Mouse (Mus musculus): ENCODE data around the gene Brf1. TPM values are rescaled to one million over a fixed set of nuclear protein-coding genes. Genes with fewer than 3 reads are reported as not detected.

Gene Brf1
- polyA plus RNA-seq (2017; shearing (Covaris generic)) = 10 to 100 TPM; 24.7 to 25.0 TPM

GRCm38 (mm10) chr12:113000294-113001132 lies at the start of gene Brf1:
Gene Brf1 (minus strand): TSS chr12:113000704.
- peak; percentile 94 for ATAC-seq

- ATAC-seq = peak; percentile 81
Measured at GRCm38 (mm10) chr12:113049836-113050235, 49.3 kb upstream of the Brf1 start.

- ATAC-seq = no peak
Measured at GRCm38 (mm10) chr12:113048103-113048502, 47.6 kb upstream of the Brf1 start.

DNA sequence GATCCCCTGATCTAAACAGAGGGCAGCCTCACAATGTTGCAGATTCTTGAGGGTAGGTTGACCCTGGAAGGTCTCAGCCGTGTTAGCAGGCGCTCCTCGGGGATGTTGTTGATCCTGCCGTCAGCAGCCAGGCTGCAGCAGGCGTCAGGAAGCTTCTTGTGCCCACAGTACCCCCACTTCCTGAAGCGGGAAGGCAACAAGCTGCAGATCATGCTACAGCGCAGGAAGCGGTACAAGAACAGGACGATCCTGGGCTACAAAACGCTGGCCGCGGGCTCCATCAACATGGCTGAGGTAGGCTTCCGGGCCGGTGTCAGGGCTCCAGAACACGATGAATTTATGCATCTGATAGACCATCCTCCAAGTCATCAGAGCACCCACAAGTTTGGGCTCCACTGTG lies 46.4 kb upstream of the Brf1 start:
- ATAC-seq = peak; percentile 28

DNA sequence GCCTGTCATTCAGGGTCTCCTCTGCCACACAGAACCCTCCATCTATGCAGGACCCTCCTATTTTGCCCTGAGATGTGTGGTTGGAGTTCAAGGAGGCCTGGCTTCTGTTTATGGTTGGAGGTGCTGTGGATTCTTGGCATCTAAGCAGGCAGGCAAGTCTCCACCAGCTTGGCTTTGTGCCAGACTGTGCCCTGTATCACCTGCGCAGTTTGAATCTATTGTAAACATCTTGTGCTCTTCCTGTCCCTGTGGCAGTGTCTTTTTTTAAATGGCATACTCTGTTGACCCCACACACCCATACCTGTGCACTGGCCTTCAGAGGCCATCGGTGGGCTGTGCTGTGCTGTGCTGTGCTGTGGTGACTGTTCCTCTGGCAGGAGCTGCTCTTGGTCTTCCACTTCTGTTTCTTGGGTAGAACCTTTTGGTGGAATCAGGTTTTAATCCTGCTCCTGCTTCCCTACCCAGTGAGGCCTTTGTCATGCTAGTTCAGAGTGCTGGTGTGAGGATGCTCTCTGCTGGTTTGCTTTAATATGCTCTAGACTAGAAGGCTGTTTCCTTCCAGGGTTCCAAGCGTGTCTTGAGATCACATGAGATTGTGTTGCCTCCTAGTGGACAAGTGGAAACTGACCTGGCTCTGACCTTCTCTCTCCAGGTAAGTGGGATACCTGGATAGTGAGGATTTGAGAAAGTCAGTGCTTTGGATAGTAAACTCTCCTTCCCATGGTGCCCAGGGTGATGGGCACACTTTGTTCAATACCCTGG lies 44.6 kb upstream of the Brf1 start:
- no peak for ATAC-seq

- no peak for ATAC-seq
Measured at GRCm38 (mm10) chr12:113042543-113042942, 42.0 kb upstream of the Brf1 start.

DNA sequence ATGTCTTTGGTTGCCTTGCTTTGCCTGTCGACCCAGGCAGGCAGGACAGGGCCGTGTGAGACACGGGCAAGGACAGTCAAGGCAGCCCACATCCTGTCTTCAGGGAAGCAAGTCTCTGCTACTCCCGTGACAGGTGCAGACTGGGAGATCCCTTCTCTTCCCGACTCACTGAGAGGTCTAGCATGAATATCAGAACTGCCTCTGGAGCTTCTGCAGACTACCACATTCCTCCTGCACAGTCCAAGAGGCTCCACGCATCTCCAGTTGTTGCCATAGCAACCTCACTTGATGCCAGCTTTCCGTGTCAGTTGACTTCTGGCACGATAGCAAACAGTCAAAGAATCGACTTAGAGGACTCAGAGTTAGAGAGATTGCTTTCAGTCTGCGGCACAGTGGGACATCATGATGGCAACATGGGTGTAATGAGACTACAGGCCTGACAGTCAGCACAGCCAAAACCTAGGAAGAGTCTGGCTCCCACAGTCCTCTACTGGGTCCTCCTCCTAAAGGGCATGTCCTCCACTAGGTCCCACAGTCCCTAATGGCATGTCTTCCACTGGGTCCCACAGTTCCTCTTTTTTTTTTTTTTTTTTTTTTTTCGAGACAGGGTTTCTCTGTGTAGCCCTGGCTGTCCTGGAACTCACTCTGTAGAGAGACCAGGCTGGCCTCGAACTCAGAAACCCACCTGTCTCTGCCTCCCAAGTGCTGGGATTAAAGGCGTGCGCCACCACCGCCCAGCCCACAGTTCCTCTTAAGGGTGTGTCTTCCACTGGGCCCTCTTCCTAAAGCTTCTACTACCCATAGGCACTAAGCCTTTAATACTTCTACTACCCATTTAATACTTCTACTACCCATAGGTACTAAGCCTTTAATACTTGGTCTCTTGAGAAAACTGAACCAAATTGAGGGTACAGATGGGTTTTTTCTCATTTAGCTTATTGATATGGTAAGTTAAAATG lies 41.3 kb upstream of the Brf1 start:
- ATAC-seq = peak; percentile 38

- no peak for ATAC-seq
Measured at GRCm38 (mm10) chr12:113038414-113038813, 37.9 kb upstream of the Brf1 start.

GRCm38 (mm10) chr12:113036996-113037395 lies 36.5 kb upstream of the Brf1 start:
- ATAC-seq = no peak

- ATAC-seq = no peak
Measured at GRCm38 (mm10) chr12:113035093-113035492, 34.6 kb upstream of the Brf1 start.

DNA sequence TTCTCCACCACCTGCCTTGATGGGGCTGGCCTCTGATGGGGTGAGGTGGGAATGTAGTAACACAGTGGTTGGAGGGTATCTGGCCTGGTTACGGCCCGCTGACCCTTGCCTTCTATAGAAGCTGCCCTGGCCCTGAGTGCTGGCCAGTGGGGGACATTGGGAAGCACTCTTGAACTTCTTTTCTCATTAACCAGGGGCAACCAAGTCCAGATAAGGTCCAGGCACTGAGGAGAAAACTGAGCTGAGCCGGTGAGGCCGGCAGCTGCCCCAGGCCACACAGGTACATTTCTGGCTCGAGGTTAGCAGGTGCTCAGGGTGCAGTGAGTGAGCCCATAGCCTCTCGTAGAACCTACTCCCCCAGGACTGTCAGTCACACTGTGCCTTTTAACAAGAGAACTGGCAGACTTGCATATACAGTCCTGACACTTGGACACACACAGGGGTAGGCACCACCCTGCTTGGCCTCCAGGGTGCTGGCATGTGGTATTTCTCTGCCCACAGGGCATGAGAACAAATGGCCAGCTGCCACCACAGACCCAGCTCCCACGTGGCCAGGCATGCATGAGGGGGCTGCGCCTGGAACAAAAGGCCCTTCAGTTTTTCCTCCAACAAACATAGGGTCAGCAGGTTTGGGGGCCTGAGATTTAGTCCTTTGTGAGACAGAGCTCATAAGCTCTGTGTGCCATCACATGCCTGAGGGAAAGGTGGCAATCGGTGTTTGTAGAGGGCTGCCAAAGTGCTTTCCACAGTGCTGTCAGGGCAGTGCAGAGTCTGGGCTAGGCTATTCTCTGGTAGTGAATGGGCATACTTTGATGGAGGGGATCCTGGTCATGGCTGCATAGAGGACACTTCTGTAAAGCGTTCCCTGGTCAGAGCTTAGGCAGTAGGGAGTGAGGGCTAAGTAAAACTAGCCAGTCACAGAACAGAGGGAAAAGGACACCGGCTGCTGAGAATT lies 32.1 kb upstream of the Brf1 start:
- no peak for ATAC-seq

GRCm38 (mm10) chr12:113031441-113031840 lies 30.9 kb upstream of the Brf1 start:
- ATAC-seq = no peak

DNA sequence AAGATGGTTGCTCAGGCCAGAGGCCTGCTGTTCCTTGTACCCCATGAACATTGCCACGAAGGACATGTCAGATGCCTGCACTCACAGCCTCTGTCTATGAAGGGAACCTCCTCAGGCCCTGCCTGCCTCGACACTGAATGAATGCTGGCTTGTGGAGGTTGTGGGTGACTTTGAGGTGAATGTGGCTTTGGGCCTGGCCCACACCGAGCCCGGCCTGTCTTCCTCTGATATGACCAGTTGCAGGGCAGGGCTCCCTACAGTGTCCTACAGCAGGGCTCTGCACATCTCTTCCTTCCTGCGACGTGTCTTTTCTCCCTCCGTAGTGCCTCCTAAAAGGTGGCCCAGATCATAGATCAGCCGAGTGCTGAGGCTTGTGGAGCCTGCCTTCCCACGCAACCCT lies 30.5 kb upstream of the Brf1 start:
- no peak for ATAC-seq

GRCm38 (mm10) chr12:113030046-113030445 lies 29.5 kb upstream of the Brf1 start:
- no peak for ATAC-seq

- ATAC-seq = no peak
Measured at GRCm38 (mm10) chr12:113028898-113029297, 28.4 kb upstream of the Brf1 start.

DNA sequence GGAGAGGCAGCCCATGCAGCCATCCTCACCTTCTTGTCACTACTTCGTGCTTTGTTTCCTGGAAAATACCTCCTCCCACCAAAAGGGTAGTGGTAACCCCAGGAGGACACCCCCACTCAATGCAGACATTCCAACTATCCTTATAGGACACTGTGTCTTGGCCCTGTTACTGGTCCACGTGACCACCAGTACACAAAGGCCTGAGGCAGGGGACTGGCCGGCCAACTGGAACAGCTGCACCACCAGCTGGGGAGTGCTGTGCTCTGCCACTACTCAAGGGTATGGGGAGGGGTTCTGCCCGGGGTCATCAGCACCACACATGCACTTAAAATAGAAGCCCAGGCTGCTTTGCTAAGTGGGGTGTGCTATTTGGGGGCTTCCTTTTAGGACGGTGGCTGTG lies 27.6 kb upstream of the Brf1 start:
- no peak for ATAC-seq

DNA sequence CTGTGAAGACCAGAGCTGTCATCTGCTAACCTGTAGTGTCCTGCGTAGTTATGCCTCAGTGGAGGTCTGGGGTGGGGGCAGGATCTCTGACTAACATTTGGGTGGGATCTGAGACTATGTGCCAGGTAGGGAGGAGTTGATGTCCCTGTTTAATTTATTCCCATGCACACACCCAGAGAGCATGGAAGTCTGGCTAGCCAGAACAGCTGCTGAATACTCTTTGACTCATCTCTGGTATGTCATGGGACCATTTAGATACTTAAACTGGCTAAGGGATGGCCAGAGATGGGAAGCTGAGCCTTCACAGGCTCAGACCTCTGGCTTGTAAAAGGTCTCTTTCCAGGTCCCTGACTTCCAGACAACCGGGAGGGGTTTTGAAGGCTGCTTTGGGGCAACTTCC lies 27.0 kb upstream of the Brf1 start:
- no peak for ATAC-seq

- no peak for ATAC-seq
Measured at GRCm38 (mm10) chr12:113026557-113026956, 26.1 kb upstream of the Brf1 start.

DNA sequence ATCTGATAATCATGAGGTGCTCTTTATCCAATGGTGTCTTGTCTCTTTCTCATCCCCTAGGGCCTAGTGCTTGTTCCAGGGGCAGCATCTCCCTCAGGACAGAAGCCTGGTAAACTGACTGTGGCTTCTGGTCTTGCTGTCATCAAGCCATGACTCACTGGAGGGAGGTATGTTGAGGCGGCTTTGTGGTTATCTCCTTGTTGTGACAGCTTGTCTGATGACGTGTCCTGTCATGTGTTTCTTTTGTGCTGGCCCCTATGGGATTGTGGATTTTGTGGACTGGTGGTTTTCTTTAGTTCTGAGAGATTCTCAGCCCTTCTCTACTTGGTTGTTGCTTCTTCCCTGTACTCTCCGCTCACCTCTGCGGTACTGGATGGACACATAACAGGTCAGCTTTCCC lies 22.6 kb upstream of the Brf1 start:
- no peak for ATAC-seq

GRCm38 (mm10) chr12:113021488-113021887 lies 21.0 kb upstream of the Brf1 start:
- no peak for ATAC-seq

DNA sequence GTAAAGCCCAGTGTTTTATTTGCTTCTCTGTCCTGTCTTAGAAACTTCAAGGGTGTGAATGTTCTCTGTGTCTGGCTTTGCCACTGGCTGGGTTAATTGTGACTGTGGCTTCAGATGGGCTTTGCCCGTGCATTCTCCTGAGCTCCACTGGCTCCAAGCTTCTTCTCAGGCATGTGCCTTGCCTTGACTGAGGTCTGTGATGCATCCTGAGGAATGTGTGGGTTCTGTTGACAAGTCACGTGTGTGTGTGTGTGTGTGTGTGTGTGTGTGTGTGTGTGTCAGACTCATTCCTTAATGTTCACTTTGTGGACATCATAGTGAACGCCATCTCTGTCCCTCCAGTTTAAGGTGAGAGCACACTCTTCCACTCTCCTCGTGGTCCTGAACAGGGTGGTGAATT lies 18.3 kb upstream of the Brf1 start:
- no peak for ATAC-seq
